Mouse (Mus musculus) midbrain, embryonic 13.5 days (tissue): Measurements from ENCODE around the gene Sptbn2. TPM values are rescaled to one million over a fixed set of nuclear protein-coding genes. Genes with fewer than 3 reads are reported as not detected.

Experiments used
- ATAC-seq: fragments of 200-750 bp; cut with Nextera tagmentation; 2 replicates; pipeline ENCODE4 v1.8.0; 2017; ENCODE audit warnings: mild to moderate bottlenecking, moderate TSS enrichment, moderate library complexity
- H3K27ac ChIP-seq: fragments of 300-500 bp; sonication (generic); 2 replicates; pipeline ENCODE4 v1.5.1; 2015; ENCODE audit warnings: inconsistent platforms, mild to moderate bottlenecking, moderate library complexity
- H3K27me3 ChIP-seq: fragments of 300-500 bp; sonication (generic); 2 replicates; pipeline ENCODE4 v1.6.1; 2015; ENCODE audit warnings: mild to moderate bottlenecking, inconsistent platforms
- H3K36me3 ChIP-seq: fragments of 300-500 bp; sonication (generic); 2 replicates; pipeline ENCODE4 v1.6.1; 2015; ENCODE audit warnings: mild to moderate bottlenecking, inconsistent platforms
- H3K4me1 ChIP-seq: fragments of 300-500 bp; sonication (generic); replicated peaks from 2 replicates; pipeline ENCODE4 v1.6.1; 2015; ENCODE audit warnings: inconsistent platforms
- H3K4me2 ChIP-seq: fragments of 300-500 bp; sonication (generic); replicated peaks from 2 replicates; pipeline ENCODE4 v1.6.1; 2015; ENCODE audit warnings: moderate library complexity, mild to moderate bottlenecking, inconsistent platforms
- H3K4me3 ChIP-seq: fragments of 300-500 bp; sonication (generic); replicated peaks from 2 replicates; pipeline ENCODE4 v1.5.1; 2015; ENCODE audit warnings: mild to moderate bottlenecking, inconsistent platforms
- H3K9ac ChIP-seq: fragments of 300-500 bp; sonication (generic); replicated peaks from 2 replicates; pipeline ENCODE4 v1.6.1; 2015; ENCODE audit warnings: mild to moderate bottlenecking, inconsistent platforms
- H3K9me3 ChIP-seq: fragments of 300-500 bp; sonication (generic); 2 replicates; pipeline ENCODE4 v1.6.1; 2016; ENCODE audit warnings: mild to moderate bottlenecking, inconsistent platforms
- WGBS: fragments of 180-500 bp; shearing (Covaris S2); methylation state at CpG from one replicate; pipeline ENCODE4 v1.1.7; 2015; 5-methylcytosine and 5-hydroxymethylcytosine counted together
- polyA plus RNA-seq: library from polyadenylated mRNA; unstranded; fragments of >200 nt; fragmentation: Nextera tagmentation; extraction: Ambion mirVana; gene quantifications from 2 replicates; pipeline ENCODE4 v1.2.1, GENCODE M21; 2015

Sptbn2 gene
- polyA plus RNA-seq, 1 experiment from 2014 or later, result 31.9 TPM

DNA sequence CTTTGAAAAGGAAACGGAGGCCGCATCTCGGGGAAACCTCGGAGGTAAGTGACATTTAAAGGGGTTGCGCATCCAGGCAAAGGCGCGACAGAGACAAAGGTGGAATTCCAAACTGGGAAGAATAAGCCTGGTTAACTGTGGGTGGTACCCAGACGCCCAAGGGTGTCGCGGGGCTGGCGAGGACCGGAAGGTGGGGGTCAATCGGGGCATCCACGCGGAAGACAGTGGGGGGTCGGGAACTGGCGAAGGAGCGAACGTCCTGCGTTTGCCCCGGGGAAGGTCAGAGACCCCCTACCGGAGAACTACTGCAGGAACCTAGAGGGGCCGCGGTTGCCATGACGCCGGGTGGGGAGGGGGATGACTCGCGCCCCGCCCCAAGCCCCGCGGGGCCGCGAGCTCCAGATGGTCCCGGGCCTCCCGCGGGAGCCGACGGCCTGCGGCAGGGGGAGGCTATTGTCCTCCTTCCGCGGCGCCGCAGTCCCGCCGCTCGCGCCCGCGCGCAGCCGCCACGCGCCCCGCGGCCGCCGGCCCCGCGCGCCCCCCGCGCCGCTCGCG is 711 bp downstream of the Sptbn2 start:
- Histone ChIP-seq H3K27ac (peak overlapping the region; percentile 97), H3K9ac (peak overlapping the region; percentile 96), H3K4me2 (peak overlapping the region; percentile 72), H3K9me3 (no peaks in the 10 kb centered on the region), H3K4me1 (peaks cover 40% of the 10 kb centered on the region), H3K4me3 (peak overlapping the region; percentile 83), H3K36me3 (no peaks in the 10 kb centered on the region), H3K27me3 (no peaks in the 10 kb centered on the region)
- ATAC-seq, result peak; percentile 85
- 2% methylated on average over 29 of the region's 65 CpGs for WGBS

DNA sequence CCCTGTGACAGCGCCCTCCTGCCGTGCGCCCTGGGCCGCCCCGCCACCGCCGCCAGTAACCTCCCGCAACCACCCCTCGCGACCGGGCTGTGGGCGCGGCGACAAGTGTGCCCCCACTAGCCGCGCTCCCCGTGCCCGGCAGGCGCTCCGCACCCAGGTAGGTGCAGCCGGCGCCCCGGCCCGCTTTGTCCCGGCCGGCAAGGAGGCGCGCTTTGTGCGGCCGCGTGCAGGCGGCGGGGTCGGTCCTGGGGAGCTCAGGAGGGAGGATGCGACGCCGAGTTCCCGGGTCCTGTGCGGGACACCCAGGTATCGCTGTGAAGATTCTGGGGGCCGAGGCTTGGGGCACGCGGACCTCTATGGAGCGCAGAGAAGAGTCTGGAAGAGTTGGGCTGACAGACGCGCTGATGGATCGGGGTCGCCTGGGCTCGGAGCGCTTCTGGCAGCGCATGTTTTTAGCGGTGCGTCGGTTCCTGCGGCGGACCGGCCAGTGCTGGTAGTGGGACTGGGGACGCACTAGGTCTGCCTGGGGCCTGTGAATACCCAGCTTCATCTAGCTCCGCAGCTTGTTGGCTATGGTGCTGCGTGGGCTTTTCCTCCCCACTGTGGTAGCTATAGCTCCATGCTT is 1.3 kb downstream of the Sptbn2 start:
- no peaks in the 10 kb centered on the region for H3K27me3 ChIP-seq
- H3K9ac ChIP-seq, result peak overlapping the region; percentile 96
- peak; percentile 72 for ATAC-seq
- H3K4me1 ChIP-seq, result peaks cover 40% of the 10 kb centered on the region
- H3K9me3 ChIP-seq, result no peaks in the 10 kb centered on the region
- peak overlapping the region; percentile 83 for H3K4me3 ChIP-seq
- H3K4me2 ChIP-seq, result peak overlapping the region; percentile 72
- peak overlapping the region; percentile 97 for H3K27ac ChIP-seq
- WGBS, result under 1% methylated on average over 52 of the region's 60 CpGs
- no peaks in the 10 kb centered on the region for H3K36me3 ChIP-seq

DNA sequence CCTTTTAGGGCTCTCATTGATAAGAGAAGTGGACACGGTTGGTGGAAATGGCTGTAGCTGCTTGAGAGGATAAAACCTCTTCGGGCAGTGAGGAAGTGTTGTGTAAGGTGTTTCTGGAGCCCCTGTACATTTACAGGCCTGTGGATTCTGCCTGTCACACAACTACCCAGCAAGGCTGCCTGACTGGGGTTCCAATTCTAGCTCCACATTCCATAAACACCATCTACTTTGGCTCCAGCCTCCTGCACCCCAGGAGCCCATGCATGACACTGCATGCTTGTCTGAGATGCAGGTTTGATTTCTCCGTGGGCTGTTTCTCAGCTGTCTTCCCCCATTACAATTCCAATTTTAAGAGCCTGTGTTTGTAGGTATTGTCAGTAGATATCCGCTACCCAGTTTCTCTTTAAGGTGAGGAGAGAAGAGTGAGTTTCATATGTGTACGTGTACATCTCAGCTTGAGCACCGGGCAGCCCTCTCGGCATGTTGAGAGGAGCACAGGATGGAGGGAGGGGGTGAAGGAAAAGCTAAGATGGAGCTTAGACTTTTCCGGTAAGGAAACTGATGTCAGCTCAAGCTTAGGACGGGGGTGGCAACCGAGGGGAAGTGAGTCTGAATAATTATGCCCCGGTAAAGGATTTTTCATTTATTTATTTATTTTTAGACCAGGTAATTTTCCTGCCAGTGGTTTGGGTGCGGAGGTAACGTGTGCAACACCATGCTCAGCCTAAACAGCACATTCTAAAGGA is 2.0 kb downstream of the Sptbn2 start:
- H3K9me3 ChIP-seq, result no peaks in the 10 kb centered on the region
- peak overlapping the region; percentile 97 for H3K27ac ChIP-seq
- no peaks in the 10 kb centered on the region for H3K36me3 ChIP-seq
- H3K27me3 ChIP-seq, result no peaks in the 10 kb centered on the region
- H3K4me1 ChIP-seq, result peaks cover 40% of the 10 kb centered on the region
- H3K9ac ChIP-seq, result peak overlapping the region; percentile 96
- H3K4me3 ChIP-seq, result peak overlapping the region; percentile 83
- no peak; the same call in 1 of the 2 replicates for ATAC-seq
- peak overlapping the region; percentile 72 for H3K4me2 ChIP-seq
- 27% methylated on average over 13 of the region's 13 CpGs for WGBS

DNA sequence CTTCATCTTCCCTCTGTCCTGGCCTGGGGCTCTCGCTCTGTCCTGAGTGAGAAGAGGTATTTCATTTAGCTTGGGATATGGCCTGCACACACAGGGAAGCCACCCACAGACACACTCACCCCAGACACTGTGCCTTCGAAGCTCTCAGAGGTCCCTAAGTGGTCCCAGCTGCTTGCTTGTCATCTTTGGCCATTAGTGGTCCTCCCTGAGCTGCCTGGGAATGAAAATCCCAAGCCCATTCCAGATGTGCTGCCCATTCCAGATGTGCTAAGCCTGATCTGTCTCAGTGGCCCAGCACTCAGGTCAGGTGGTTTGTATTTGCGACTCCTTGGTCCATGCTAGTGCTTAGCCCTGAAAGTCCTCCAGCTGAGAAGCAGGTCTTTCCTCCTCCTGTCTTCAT is 2.9 kb downstream of the Sptbn2 start:
- Histone ChIP-seq H3K36me3 (peaks cover 2% of the 10 kb centered on the region; the same call in 1 of the 2 replicates), H3K9ac (peak overlapping the region; percentile 96), H3K4me1 (peaks cover 45% of the 10 kb centered on the region), H3K27me3 (no peaks in the 10 kb centered on the region), H3K4me3 (peak overlapping the region; percentile 83), H3K27ac (no peak overlapping the region), H3K9me3 (no peaks in the 10 kb centered on the region), H3K4me2 (peak overlapping the region; percentile 72)
- no peak for ATAC-seq
- 51% methylated on average over 3 of the region's 3 CpGs for WGBS

DNA sequence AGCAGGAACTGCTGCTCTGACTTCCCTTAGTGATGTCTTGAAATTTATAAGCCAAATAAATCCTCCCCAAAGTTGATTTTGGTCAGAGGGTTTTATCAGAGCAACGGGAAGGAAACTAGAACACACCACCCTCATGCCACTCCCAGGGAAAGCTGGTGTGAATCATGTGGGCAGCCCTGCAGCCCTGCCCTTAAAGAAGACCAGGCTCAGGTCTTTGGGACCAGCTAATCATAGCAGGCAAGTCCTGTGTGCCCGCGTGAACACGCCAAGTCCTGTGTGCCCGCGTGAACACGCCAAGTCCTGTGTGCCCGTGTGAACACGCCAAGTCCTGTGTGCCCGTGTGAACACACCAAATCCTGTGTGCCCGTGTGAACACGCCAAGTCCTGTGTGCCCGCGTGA is 5.8 kb downstream of the Sptbn2 start:
- WGBS, result 98% methylated on average over 14 of the region's 14 CpGs
- Histone ChIP-seq H3K27me3 (no peaks in the 10 kb centered on the region), H3K9ac (no peak overlapping the region), H3K4me3 (no peak overlapping the region), H3K36me3 (peaks cover 29% of the 10 kb centered on the region), H3K4me1 (peaks cover 48% of the 10 kb centered on the region), H3K9me3 (no peaks in the 10 kb centered on the region), H3K27ac (no peak overlapping the region), H3K4me2 (no peak overlapping the region)
- ATAC-seq, result no peak

DNA sequence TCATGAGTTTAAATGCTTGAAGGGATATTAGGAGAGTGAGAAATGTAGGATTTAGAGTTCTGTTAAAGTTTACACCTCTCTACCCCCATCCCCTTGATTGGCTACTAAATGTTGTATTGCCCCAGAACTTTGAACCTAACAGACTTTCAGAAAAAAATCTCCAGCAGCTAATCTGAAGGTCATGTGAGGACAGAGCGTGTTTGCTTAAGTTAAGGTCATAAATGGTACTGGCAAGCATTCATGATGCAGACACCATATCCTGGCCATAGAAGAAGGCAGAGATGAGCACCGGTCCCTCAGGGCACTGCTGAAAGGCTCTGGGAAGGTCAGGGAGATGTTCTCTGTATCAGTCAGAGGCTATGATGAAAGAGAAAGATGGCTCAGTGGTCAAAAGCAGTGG is 6.3 kb downstream of the Sptbn2 start:
- H3K9me3 ChIP-seq, result no peaks in the 10 kb centered on the region

DNA sequence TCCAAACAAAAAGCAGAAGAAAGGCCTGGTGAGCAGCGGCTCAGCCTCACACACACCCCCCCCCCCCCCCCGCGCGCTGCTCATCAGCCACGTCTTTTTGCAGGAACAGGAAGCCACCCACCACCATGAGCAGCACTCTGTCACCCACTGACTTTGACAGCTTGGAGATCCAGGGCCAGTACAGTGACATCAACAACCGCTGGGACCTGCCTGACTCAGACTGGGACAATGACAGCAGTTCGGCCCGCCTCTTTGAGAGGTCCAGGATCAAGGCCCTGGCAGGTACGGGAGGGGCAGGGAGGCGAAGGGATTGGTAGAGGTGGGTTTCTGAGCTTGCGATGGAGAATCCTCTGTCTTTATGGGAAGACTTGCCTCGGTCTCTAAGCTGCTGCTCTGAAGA is 7.7 kb downstream of the Sptbn2 start:
- Histone ChIP-seq H3K27ac (no peak overlapping the region), H3K4me1 (peaks cover 35% of the 10 kb centered on the region), H3K36me3 (peaks cover 30% of the 10 kb centered on the region), H3K4me3 (no peak overlapping the region), H3K9me3 (no peaks in the 10 kb centered on the region), H3K27me3 (no peaks in the 10 kb centered on the region), H3K9ac (no peak overlapping the region; the same call in 1 of the 2 replicates), H3K4me2 (no peak overlapping the region)
- no peak for ATAC-seq
- WGBS, result 35% methylated on average over 10 of the region's 12 CpGs

More for the DNA sequence above, 6.3 kb downstream of the Sptbn2 start:
- H3K27me3 ChIP-seq, result no peaks in the 10 kb centered on the region
- peaks cover 30% of the 10 kb centered on the region for H3K36me3 ChIP-seq
- no peak overlapping the region for H3K4me3 ChIP-seq
- ATAC-seq, result no peak
- no peak overlapping the region for H3K9ac ChIP-seq
- peaks cover 48% of the 10 kb centered on the region for H3K4me1 ChIP-seq
- no peak overlapping the region for H3K27ac ChIP-seq
- WGBS, result 96% methylated on average over 2 of the region's 2 CpGs
- H3K4me2 ChIP-seq, result no peak overlapping the region

DNA sequence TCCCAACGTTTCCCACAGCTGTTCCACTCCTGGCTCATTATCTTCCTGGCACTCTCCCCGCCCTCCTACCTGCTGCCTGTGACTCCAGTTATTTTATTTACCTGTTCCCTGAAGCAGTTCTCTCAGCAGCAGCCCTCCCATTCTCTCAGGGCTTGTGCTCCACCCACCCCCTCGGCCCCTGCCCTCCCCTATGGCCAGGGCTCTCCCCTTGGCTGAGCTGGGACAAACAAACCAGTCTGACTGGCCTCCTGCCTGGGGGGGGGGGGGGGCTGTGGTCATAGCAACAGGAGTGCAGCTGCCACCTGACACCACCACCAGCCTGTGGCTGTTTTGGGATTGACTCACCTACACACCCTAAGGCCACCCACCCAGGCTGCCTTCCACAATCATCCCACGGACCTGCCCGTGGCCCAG is 8.4 kb downstream of the Sptbn2 start:
- no peak overlapping the region for H3K4me2 ChIP-seq
- H3K36me3 ChIP-seq, result peaks cover 36% of the 10 kb centered on the region
- H3K27ac ChIP-seq, result no peak overlapping the region
- no peak for ATAC-seq
- H3K9ac ChIP-seq, result no peak overlapping the region
- no peak overlapping the region for H3K4me3 ChIP-seq
- no peaks in the 10 kb centered on the region for H3K9me3 ChIP-seq
- WGBS, result 17% methylated on average over 5 of the region's 5 CpGs
- H3K4me1 ChIP-seq, result peaks cover 29% of the 10 kb centered on the region
- H3K27me3 ChIP-seq, result no peaks in the 10 kb centered on the region

DNA sequence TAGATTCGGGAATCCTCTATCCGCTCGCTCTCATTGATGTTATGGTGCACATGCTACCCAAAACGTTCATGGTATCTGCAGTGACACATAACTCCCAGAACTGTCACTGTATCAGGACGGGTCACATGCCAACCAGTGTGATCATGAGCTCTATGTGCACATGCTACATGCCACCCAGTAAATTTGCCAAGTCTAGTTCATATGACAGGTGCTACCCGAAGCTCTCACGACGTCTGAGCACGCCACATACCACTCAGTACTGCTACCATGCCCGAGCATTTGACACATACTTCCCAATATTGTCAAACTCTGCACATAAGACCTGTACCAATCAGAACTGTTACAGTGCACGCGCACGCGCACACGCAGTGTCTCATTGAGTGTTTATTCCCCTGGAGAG is 9.1 kb downstream of the Sptbn2 start:
- no peak for ATAC-seq
- no peaks in the 10 kb centered on the region for H3K9me3 ChIP-seq
- peaks cover 21% of the 10 kb centered on the region for H3K4me1 ChIP-seq
- peaks cover 43% of the 10 kb centered on the region for H3K36me3 ChIP-seq
- H3K27ac ChIP-seq, result no peak overlapping the region
- H3K9ac ChIP-seq, result 0 out of 2 replicates have a peak overlapping the region, but pooled peaks have one; percentile 2
- H3K4me3 ChIP-seq, result no peak overlapping the region
- no peak overlapping the region for H3K4me2 ChIP-seq
- H3K27me3 ChIP-seq, result no peaks in the 10 kb centered on the region
- WGBS, result 83% methylated on average over 15 of the region's 15 CpGs

DNA sequence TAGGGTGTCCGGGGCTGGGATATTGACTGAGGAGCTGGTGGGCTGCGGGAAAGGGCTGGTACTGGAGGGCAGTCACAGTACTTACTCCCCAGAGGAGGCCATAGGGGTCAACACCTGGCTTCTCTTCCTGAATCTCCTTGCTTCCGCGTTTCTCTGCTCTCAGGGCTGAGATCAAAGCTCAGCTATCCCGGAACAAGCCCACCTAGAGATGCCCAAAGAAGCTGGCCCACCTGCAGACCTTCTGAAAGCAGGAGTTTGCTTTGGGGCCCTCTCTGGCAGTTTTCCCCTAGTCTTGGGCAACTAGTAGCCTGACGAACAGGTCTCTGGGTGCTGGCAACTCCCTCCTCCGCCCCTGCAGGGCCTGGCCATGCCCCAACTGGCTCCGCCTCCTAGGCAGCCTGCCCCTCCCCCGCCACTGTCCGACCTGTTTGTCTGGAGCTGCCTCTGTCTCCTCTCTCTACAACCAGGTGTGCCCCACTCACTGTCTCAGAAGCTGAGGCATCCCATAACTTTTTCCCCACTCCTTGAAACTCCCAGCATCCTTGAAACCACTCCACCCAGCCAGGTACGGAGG is 9.8 kb downstream of the Sptbn2 start:
- H3K27ac ChIP-seq, result no peak overlapping the region
- no peak overlapping the region for H3K4me2 ChIP-seq
- ATAC-seq, result 0 out of 2 replicates have a peak, but pooled peaks have one; percentile 48
- no peaks in the 10 kb centered on the region for H3K9me3 ChIP-seq
- H3K27me3 ChIP-seq, result no peaks in the 10 kb centered on the region
- H3K9ac ChIP-seq, result 0 out of 2 replicates have a peak overlapping the region, but pooled peaks have one; percentile 2
- peaks cover 20% of the 10 kb centered on the region; the same call in 1 of the 2 replicates for H3K4me1 ChIP-seq
- H3K4me3 ChIP-seq, result no peak overlapping the region
- peaks cover 49% of the 10 kb centered on the region for H3K36me3 ChIP-seq
- 26% methylated on average over 11 of the region's 11 CpGs for WGBS

DNA sequence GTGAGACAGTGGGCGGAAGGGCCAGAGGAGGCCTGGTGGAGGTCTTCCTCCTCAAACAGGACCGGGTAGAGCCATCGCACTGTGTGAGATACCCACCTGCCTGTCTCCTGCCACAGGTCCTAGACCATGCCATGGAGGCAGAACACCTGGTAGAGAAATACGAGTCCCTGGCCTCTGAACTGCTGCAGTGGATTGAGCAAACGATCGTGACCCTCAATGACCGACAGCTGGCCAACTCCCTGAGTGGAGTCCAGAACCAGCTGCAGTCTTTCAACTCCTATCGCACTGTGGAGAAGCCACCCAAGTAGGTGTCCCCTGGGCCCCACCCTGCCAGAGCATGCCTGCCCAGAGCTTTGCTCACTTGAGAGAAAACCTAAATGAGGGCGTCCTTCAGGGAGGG is 18.2 kb downstream of the Sptbn2 start:
- H3K9ac ChIP-seq, result no peak overlapping the region
- H3K9me3 ChIP-seq, result no peaks in the 10 kb centered on the region
- H3K4me3 ChIP-seq, result no peak overlapping the region
- ATAC-seq, result no peak
- H3K36me3 ChIP-seq, result peaks cover 96% of the 10 kb centered on the region
- no peaks in the 10 kb centered on the region for H3K4me1 ChIP-seq
- WGBS, result 93% methylated on average over 9 of the region's 9 CpGs
- no peak overlapping the region for H3K4me2 ChIP-seq
- H3K27ac ChIP-seq, result no peak overlapping the region
- H3K27me3 ChIP-seq, result no peaks in the 10 kb centered on the region

DNA sequence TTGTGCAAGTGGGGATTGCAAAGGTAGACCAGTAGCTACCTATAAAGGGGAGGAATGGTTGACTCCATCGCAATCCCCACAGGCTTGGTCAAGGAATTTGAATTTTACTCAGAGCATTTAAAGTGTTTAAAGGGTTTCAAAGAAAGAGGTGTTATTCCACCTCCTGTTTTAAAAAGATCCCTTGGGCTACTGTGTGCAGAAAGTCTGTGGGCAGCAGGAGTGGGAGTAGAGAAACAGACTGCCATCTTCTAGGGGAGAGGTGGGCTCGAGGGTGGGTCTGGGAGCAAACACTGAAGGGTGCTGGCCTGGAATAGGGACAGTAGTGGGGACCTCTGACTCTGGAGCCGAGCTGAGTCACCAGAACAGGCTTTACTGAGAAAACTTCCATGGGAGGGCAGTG is 22.1 kb downstream of the Sptbn2 start:
- 87% methylated on average over 3 of the region's 3 CpGs for WGBS
- no peak overlapping the region for H3K4me3 ChIP-seq
- H3K36me3 ChIP-seq, result peaks cover 94% of the 10 kb centered on the region
- H3K4me2 ChIP-seq, result no peak overlapping the region
- no peaks in the 10 kb centered on the region for H3K9me3 ChIP-seq
- no peak for ATAC-seq
- H3K27me3 ChIP-seq, result no peaks in the 10 kb centered on the region
- no peak overlapping the region for H3K9ac ChIP-seq
- H3K4me1 ChIP-seq, result no peaks in the 10 kb centered on the region
- no peak overlapping the region for H3K27ac ChIP-seq
